Mouse (Mus musculus): Measurements from ENCODE around the gene Abhd12b.

GRCm38 (mm10) chr12:70111117-70111366 is 42.9 kb upstream of the Abhd12b start:
- TF ChIP-seq CTCF (IDR thresholded peaks at IDR 0.05; ENCODE audit: borderline replicate concordance, insufficient read depth, low read length) (no peak), POLR2A (IDR thresholded peaks at IDR 0.05; ENCODE audit: low read depth, low read length) (no peak)
